Mouse (Mus musculus) heart, adult 9 months (tissue): ENCODE results near the gene Chst11.

ENCODE experiments used
- DNase-seq, 2 experiments: peaks; one replicate each; pipeline ENCODE4 v3.0.0; 2022; ENCODE audit warnings: low spot score in 2 of 2

Chst11 gene

GRCm38 (mm10) chr10:83209388-83209787 is 224.1 kb downstream of the Chst11 start:
- no peak for DNase-seq

DNA sequence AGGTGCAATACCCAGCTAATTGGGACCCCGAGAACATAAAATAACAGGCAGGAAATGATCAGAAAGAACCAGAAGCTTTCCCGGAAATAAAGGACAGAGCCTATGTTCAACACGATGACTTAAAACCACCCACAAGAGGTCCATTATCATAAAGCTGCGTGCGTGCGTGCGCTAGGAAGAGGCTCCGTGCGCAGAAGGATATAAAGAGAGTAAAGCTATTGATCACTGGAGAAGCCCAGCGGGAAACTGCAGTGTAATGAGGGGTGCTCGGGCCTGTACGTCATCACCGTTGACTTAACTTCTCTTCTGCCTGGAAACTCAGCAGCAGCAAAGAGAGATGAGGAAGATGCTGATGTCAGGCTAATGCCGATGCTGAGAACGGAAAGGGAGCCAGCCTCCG is 224.8 kb downstream of the Chst11 start:
- no peak for DNase-seq

DNA sequence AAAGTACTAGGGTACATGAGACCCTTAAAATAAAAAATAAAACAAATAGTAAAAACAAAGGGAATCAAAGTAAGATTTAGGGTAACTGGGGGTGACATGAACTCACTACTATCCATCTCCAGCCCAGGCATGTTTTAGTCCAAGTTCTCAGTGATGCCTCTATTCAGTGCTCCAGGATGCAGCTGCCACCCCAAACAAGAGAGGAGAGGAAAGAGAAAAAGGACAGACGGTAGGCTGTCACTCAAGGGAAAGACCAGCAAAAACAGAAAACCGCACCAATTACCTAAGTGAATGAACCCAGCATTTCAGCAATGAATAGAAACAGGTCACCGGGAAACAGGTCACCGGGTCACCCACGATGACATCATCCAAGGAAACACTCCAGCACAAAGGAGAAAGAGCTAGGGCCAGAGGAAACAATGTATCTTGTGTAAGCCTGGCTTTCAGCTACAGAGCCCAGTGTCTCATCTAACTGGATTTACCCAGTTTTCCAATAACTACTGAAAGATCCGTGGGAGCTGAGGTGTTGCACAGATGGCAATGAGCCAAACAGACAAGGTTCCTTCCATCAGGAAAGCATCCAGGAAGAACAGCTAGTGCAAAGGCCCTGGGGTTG is 225.8 kb downstream of the Chst11 start:
- no peak for DNase-seq

DNA sequence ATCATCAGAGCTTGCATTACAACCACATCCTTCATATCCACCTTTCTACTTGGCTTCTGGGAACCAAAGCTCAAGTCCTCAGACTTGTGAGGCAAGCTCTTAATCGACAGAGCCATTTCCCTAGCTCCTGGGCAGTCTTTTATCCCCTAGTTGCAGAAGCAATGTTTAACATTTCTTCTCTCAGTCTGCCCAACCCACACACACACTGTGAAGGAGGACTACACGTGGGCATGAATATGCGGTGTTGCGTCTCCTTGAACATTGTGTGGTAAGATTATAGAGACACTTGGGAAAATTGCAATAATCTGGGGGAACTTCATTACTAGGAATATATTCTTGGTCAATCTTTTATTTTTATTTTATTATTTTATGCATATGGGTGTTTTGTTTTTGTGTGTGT is 227.3 kb downstream of the Chst11 start:
- no peak for DNase-seq

GRCm38 (mm10) chr10:83215559-83215958 is 230.3 kb downstream of the Chst11 start:
- DNase-seq: no peak

GRCm38 (mm10) chr10:83217256-83217655 is 232.0 kb downstream of the Chst11 start:
- DNase-seq: peak; percentile 28 to 57

DNA sequence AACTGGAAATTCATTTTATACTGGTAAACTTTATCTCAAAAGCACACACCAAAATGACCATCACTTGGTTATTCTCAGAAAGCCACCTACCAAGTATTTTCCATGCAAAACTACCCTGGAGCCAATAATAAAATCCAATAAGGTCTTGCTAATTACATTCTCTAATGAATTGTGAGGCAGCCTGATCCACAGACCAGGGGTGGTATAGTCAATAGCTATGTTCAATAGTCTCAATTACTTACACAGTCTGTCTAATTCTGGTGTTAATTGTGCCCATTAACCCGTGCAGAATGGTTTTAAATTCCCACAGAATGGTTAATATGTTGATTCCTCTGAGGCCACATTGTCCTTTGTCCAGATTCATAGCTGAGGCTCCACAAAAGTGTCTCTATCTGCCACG is 233.5 kb downstream of the Chst11 start:
- DNase-seq: no peak

GRCm38 (mm10) chr10:83219729-83220128 is 234.4 kb downstream of the Chst11 start:
- peak; percentile 15 to 30 for DNase-seq

DNA sequence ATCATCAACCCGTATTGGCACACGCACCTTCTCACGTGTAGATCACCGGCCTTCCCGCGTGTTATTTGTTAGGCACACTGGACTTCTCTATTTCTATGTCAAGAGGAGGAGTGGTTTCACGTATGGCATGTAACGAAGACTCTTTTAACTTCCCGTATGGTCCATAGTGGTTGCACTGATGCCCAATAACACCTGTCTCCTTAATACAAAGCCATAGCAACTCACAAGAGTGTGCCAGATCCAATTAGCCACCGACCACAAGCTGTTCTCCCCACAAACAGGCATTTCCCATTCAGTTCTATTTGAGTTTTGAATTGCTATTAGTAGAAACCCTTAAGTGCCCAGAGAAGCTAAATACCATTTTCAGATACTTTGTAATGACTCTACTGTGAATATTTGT is 234.9 kb downstream of the Chst11 start:
- no peak for DNase-seq

DNA sequence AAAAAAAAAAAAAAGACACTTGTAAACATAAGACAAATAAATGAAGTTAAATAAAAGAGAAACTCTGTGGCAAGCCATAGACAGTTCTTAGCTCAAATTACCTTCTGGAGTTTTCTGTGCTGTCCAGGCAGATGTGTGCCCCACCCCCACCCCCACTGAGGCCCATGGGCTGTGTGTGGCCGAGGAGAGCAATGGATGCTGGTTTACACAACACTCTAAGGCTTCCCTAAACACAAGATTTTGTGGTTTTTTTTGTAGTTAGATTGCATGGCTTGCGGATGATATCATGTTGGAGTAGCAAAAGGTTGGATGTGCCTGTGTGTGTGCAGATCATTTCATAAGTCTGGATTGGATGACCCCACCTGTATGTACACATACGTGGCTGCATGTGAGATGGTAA is 235.5 kb downstream of the Chst11 start:
- no peak for DNase-seq

DNA sequence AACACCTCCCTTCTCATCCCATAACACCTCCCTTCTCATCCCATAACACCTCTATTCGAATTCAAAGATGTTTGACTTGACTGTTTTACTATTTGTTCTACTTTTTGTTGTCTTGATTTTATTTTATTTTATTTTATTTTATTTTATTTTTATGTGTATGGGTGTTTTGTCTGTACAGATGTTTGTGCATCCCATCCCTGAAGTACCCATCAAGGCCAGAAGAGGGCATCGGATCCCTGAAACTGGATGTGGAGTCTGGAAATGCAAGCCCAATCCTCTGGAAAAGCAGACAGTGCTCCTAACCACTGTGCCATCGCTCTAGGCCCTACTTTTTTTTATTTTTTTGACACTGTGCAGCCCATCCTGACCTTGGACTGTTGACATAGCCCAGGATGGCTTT is 239.7 kb downstream of the Chst11 start:
- DNase-seq: no peak

- no peak for DNase-seq
Observed at GRCm38 (mm10) chr10:83228626-83229025, 243.3 kb downstream of the Chst11 start.

- DNase-seq: no peak
Observed at GRCm38 (mm10) chr10:83233967-83234366, 248.7 kb downstream of the Chst11 start.

DNA sequence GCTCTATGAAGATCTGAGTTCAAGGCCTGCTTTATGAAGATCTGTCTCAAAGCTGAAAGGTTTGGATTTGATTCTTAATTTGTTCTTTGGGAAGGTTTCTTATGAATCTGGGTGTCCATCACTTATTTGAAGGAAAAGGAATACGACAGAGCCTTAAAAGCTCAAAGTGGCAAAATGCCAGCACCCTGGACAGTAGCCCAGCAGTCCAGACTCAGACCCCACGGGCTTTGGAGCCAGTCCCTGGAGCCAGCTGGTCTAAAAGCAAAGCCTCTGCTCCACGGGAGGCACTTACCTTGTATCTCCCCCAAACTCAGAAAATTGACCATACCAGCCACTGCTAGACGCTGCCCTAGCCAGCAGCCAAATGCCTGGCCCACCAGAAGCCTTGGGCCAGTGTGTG is 249.1 kb downstream of the Chst11 start:
- no peak for DNase-seq

- DNase-seq: no peak
Observed at GRCm38 (mm10) chr10:83242106-83242686, 256.9 kb downstream of the Chst11 start.

- no peak for DNase-seq
Observed at GRCm38 (mm10) chr10:83244131-83244530, 258.8 kb downstream of the Chst11 start.
